Mouse (Mus musculus) CH12.LX (cell line): ENCODE measurements around the gene Tollip. TPM values are rescaled to one million over a fixed set of nuclear protein-coding genes. Genes with fewer than 3 reads are reported as not detected.

Source experiments
- DNase-seq: peaks from one replicate; pipeline ENCODE4 v3.0.0-alpha.2; 2013; ENCODE audit errors: extremely low read depth
- H3K27ac ChIP-seq: 2 replicates; pipeline ENCODE4 v1.5.1; 2012; ENCODE audit warnings: low read depth, mild to moderate bottlenecking, control low read depth, moderate library complexity; ENCODE audit not compliant: insufficient read depth
- H3K27me3 ChIP-seq: replicated peaks from 2 replicates; pipeline ENCODE3; 2012; ENCODE audit warnings: inconsistent platforms
- H3K36me3 ChIP-seq, 2 experiments: replicated peaks in 1 of 2; 2 replicates each; pipeline versions ENCODE3 to v1.6.1; 2012; ENCODE audit warnings: inconsistent platforms in 1 of 2, low read length in 1 of 2, mild to moderate bottlenecking in 1 of 2, mixed read lengths in 1 of 2, moderate library complexity in 1 of 2; ENCODE audit not compliant: control insufficient read depth in 1 of 2, insufficient read depth in 1 of 2
- H3K4me1 ChIP-seq, 2 experiments: 2 replicates each; pipeline ENCODE4 v1.6.1; 2012; ENCODE audit warnings: inconsistent platforms in 1 of 2, moderate library complexity in 1 of 2; ENCODE audit not compliant: insufficient read depth in 2 of 2, control insufficient read depth in 1 of 2
- H3K4me2 ChIP-seq: 2 replicates; pipeline ENCODE4 v1.6.1; 2012; ENCODE audit warnings: low read depth, mild to moderate bottlenecking, control low read depth; ENCODE audit not compliant: poor library complexity, insufficient read depth, severe bottlenecking
- H3K4me3 ChIP-seq, 3 experiments: fragments of 150-350 bp in 1 of 3; sonication (generic) in 1 of 3; replicated peaks in 1 of 3; 2 replicates each; pipeline versions ENCODE3 to v1.5.1; 2011 to 2012; ENCODE audit warnings: low read depth in 2 of 3, low read length in 2 of 3, mild to moderate bottlenecking in 2 of 3, moderate library complexity in 2 of 3, control low read depth in 1 of 3, improper control_type of control experiment in 1 of 3, inconsistent platforms in 1 of 3, mixed read lengths in 1 of 3; ENCODE audit not compliant: poor library complexity in 1 of 3
- H3K79me2 ChIP-seq: replicated peaks from 2 replicates; pipeline ENCODE4 v1.6.1; 2012; ENCODE audit warnings: mild to moderate bottlenecking, moderate library complexity; ENCODE audit not compliant: control insufficient read depth, poor library complexity, insufficient read depth, severe bottlenecking; ENCODE audit errors: extremely low read depth
- H3K9ac ChIP-seq: 2 replicates; pipeline ENCODE4 v1.6.1; 2012; ENCODE audit warnings: low read depth, mild to moderate bottlenecking, control low read depth, moderate library complexity; ENCODE audit not compliant: insufficient read depth
- H3K9me3 ChIP-seq: replicated peaks from 2 replicates; pipeline ENCODE3; 2012; ENCODE audit warnings: low read length, inconsistent platforms, mixed read lengths
- BHLHE40 ChIP-seq: IDR thresholded peaks from 2 replicates; pipeline ENCODE4 v1.6.1; 2011; ENCODE audit warnings: mild to moderate bottlenecking, low read depth, low read length, improper control_type of control experiment
- CHD1 ChIP-seq: IDR thresholded peaks from 2 replicates; pipeline ENCODE4 v1.6.1; 2012; ENCODE audit warnings: low read depth, low read length, improper control_type of control experiment, inconsistent platforms
- CHD2 ChIP-seq: IDR thresholded peaks from 2 replicates; pipeline ENCODE4 v1.6.1; 2011; ENCODE audit warnings: low read length, improper control_type of control experiment
- CTCF ChIP-seq, 2 experiments: IDR thresholded peaks in 1 of 2; conservative IDR thresholded peaks in 1 of 2; 2 replicates each; pipeline ENCODE4 v1.5.1; 2011 to 2012; ENCODE audit warnings: low read depth in 2 of 2, low read length in 2 of 2, improper control_type of control experiment in 1 of 2, inconsistent platforms in 1 of 2, mild to moderate bottlenecking in 1 of 2, moderate library complexity in 1 of 2
- E2F4 ChIP-seq: IDR thresholded peaks from 2 replicates; pipeline ENCODE4 v1.6.1; 2011; ENCODE audit warnings: low read depth, low read length, improper control_type of control experiment; ENCODE audit not compliant: insufficient replicate concordance
- ELF1 ChIP-seq: IDR thresholded peaks from 2 replicates; pipeline ENCODE4 v1.6.1; 2014; ENCODE audit warnings: low read depth, mild to moderate bottlenecking, inconsistent platforms, low read length, improper control_type of control experiment
- EP300 ChIP-seq: IDR thresholded peaks from 2 replicates; pipeline ENCODE4 v1.6.1; 2011; ENCODE audit warnings: low read length, improper control_type of control experiment
- ETS1 ChIP-seq: conservative IDR thresholded peaks from 2 replicates; pipeline ENCODE4 v1.6.1; 2012; ENCODE audit warnings: low read depth, mild to moderate bottlenecking, inconsistent platforms, low read length, improper control_type of control experiment, moderate library complexity
- HCFC1 ChIP-seq: IDR thresholded peaks from 2 replicates; pipeline ENCODE4 v1.6.1; 2012; ENCODE audit warnings: low read depth, mild to moderate bottlenecking, inconsistent platforms, low read length, improper control_type of control experiment
- IRF4 ChIP-seq: IDR thresholded peaks from 2 replicates; pipeline ENCODE4 v1.6.1; 2014; ENCODE audit warnings: low read depth, mild to moderate bottlenecking, inconsistent platforms, low read length, improper control_type of control experiment
- JUN ChIP-seq: IDR thresholded peaks from 2 replicates; pipeline ENCODE4 v1.6.1; 2011; ENCODE audit warnings: low read depth, mild to moderate bottlenecking, low read length, improper control_type of control experiment, moderate library complexity; ENCODE audit not compliant: insufficient read depth
- JUND ChIP-seq: conservative IDR thresholded peaks from 2 replicates; pipeline ENCODE4 v1.6.1; 2011; ENCODE audit warnings: low read depth, low read length, improper control_type of control experiment
- MAX ChIP-seq: IDR thresholded peaks from 2 replicates; pipeline ENCODE4 v1.6.1; 2011; ENCODE audit warnings: low read length, improper control_type of control experiment
- MEF2A ChIP-seq: IDR thresholded peaks from 2 replicates; pipeline ENCODE4 v1.6.1; 2014; ENCODE audit warnings: low read depth, mild to moderate bottlenecking, inconsistent platforms, low read length, improper control_type of control experiment, borderline replicate concordance
- MYC ChIP-seq: IDR thresholded peaks from 2 replicates; pipeline ENCODE4 v1.6.1; 2011; ENCODE audit warnings: low read depth, mild to moderate bottlenecking, improper control_type of control experiment, low read length
- NELFE ChIP-seq: IDR thresholded peaks from 2 replicates; pipeline ENCODE4 v1.6.1; 2011; ENCODE audit warnings: low read depth, low read length, improper control_type of control experiment
- NRF1 ChIP-seq: IDR thresholded peaks from 2 replicates; pipeline ENCODE4 v1.6.1; 2014; ENCODE audit warnings: low read depth, mild to moderate bottlenecking, inconsistent platforms, low read length, improper control_type of control experiment, moderate library complexity
- PAX5 ChIP-seq: IDR thresholded peaks from 2 replicates; pipeline ENCODE4 v1.6.1; 2012; ENCODE audit warnings: low read length, inconsistent platforms, mixed read lengths
- POLR2A ChIP-seq: IDR thresholded peaks from 2 replicates; pipeline ENCODE4 v1.6.1; 2011; ENCODE audit warnings: low read depth, mild to moderate bottlenecking, improper control_type of control experiment, low read length
- POLR2AphosphoS2 ChIP-seq: IDR thresholded peaks from 2 replicates; pipeline ENCODE4 v1.6.1; 2011; ENCODE audit warnings: low read depth, low read length, improper control_type of control experiment
- RAD21 ChIP-seq: IDR thresholded peaks from 2 replicates; pipeline ENCODE4 v1.6.1; 2011; ENCODE audit warnings: low read depth, mild to moderate bottlenecking, low read length, improper control_type of control experiment, moderate library complexity
- RCOR1 ChIP-seq: conservative IDR thresholded peaks from 2 replicates; pipeline ENCODE4 v1.6.1; 2012; ENCODE audit warnings: low read depth, mild to moderate bottlenecking, inconsistent platforms, low read length, improper control_type of control experiment
- SIN3A ChIP-seq: IDR thresholded peaks from 2 replicates; pipeline ENCODE4 v1.6.1; 2012; ENCODE audit warnings: low read length, improper control_type of control experiment, inconsistent platforms
- TCF12 ChIP-seq: IDR thresholded peaks from 2 replicates; pipeline ENCODE4 v1.6.1; 2014; ENCODE audit warnings: low read depth, mild to moderate bottlenecking, inconsistent platforms, low read length, improper control_type of control experiment
- UBTF ChIP-seq: IDR thresholded peaks from 2 replicates; pipeline ENCODE4 v1.6.1; 2012; ENCODE audit warnings: low read depth, mild to moderate bottlenecking, inconsistent platforms, low read length, improper control_type of control experiment, moderate library complexity
- USF1 ChIP-seq: IDR thresholded peaks from 2 replicates; pipeline ENCODE4 v1.6.1; 2014; ENCODE audit warnings: low read depth, mild to moderate bottlenecking, inconsistent platforms, low read length, improper control_type of control experiment
- ZKSCAN1 ChIP-seq: IDR thresholded peaks from 2 replicates; pipeline ENCODE4 v1.6.1; 2012; ENCODE audit warnings: low read depth, inconsistent platforms, low read length, improper control_type of control experiment, borderline replicate concordance
- ZNF384 ChIP-seq: IDR thresholded peaks from 2 replicates; pipeline ENCODE4 v1.6.1; 2012; ENCODE audit warnings: low read depth, low read length, improper control_type of control experiment, inconsistent platforms
- dilution Hi-C: fragments of 300-500 bp; cut with MboI; formaldehyde crosslinking; loops from 2 replicates; pipeline ENCODE4 v1.14.3; 2020; ENCODE audit warnings: low sequenced_read_pairs; ENCODE audit not compliant: extremely low pct_unique_long_range_greater_than_20kb, extremely low pct_ligation_motif_present
- in situ Hi-C: fragments of 300-500 bp; cut with MboI; formaldehyde crosslinking; loops from 3 replicates; pipeline ENCODE4 v1.14.3; 2019; ENCODE audit warnings: low sequenced_read_pairs, low pct_ligation_motif_present, low pct_unique_long_range_greater_than_20kb, mixed read lengths
- polyA plus RNA-seq: library from polyadenylated mRNA; unstranded; fragments of >175 nt; gene quantifications from 2 replicates; pipeline ENCODE4 v1.2.1, GENCODE M21; 2012; ENCODE audit warnings: low read depth; ENCODE audit not compliant: insufficient read length
- total RNA-seq, 2 experiments: library from RNA; depleted of rRNA; stranded (reverse); fragments of 300-350 nt in 1 of 2; fragments of >200 nt in 1 of 2; gene quantifications; 2 replicates each; pipeline ENCODE4 v1.2.3; 2012 to 2014

Tollip gene
- total and polyA plus RNA-seq, 3 experiments, result 18.8 to 29.6 (median 22.8) TPM

GRCm38 (mm10) chr7:141838779-141839178 is 79.5 kb downstream of the Tollip start, which contains the start of gene Muc5b:
Gene Muc5b (plus strand): TSS chr7:141839070.
- Histone ChIP-seq H3K4me2 (no peak within 1 kb of the TSS), H3K79me2 (no peaks in the 10 kb centered on the region), H3K4me1 (no peaks in the 10 kb centered on the region), H3K27me3 (peaks cover 98% of the 10 kb centered on the region), H3K27ac (no peak within 1 kb of the TSS), H3K36me3 (no peaks in the 10 kb centered on the region)
- in situ Hi-C loops, result no loop called here
- TF ChIP-seq CHD1, result no peak
- TF ChIP-seq ELF1, result no peak
- TF ChIP-seq MEF2A, result no peak
- TF ChIP-seq HCFC1, result no peak
- TF ChIP-seq PAX5, result no peak
- no peak for TF ChIP-seq MAX
- TF ChIP-seq UBTF, result no peak
- no peak for TF ChIP-seq CTCF (conservative IDR thresholded peaks at IDR 0.05 in 1 of 2, IDR thresholded peaks at IDR 0.05 in 1 of 2; ENCODE audit: low read depth in 2 of 2, low read length in 2 of 2)
- TF ChIP-seq NELFE, result no peak
- TF ChIP-seq SIN3A, result no peak
- TF ChIP-seq ETS1, result no peak
- no peak for TF ChIP-seq EP300
- TF ChIP-seq MYC, result no peak
- no peak for TF ChIP-seq TCF12
- no peak for TF ChIP-seq POLR2AphosphoS2
- TF ChIP-seq NRF1, result no peak
- no peak for TF ChIP-seq ZNF384
- no peak for TF ChIP-seq ZKSCAN1
- no peak for TF ChIP-seq CHD2
- no peak for TF ChIP-seq RCOR1
- TF ChIP-seq, all 38 proteins: peak for 0
- H3K9ac ChIP-seq, result no peak within 1 kb of the TSS
- H3K4me3 ChIP-seq, result no peak within 1 kb of the TSS
- H3K9me3 ChIP-seq, result no peaks in the 10 kb centered on the region
- dilution Hi-C loops, result no loop called here
- DNase-seq, result no peak

- Histone ChIP-seq H3K4me2 (no peak overlapping the region), H3K4me3 (no peak overlapping the region), H3K36me3 (no peaks in the 10 kb centered on the region), H3K27me3 (peaks cover 96% of the 10 kb centered on the region), H3K27ac (no peak overlapping the region), H3K9me3 (no peaks in the 10 kb centered on the region), H3K79me2 (no peaks in the 10 kb centered on the region), H3K9ac (no peak overlapping the region), H3K4me1 (no peaks in the 10 kb centered on the region)
- DNase-seq, result no peak
- TF ChIP-seq JUND, result no peak
- no peak for TF ChIP-seq MAX
- no peak for TF ChIP-seq IRF4
- no peak for TF ChIP-seq ETS1
- TF ChIP-seq ZNF384, result no peak
- no peak for TF ChIP-seq JUN
- TF ChIP-seq POLR2A, result no peak
- TF ChIP-seq CTCF (conservative IDR thresholded peaks at IDR 0.05 in 1 of 2, IDR thresholded peaks at IDR 0.05 in 1 of 2; ENCODE audit: low read depth in 2 of 2, low read length in 2 of 2), result no peak
- no peak for TF ChIP-seq CHD1
- TF ChIP-seq MEF2A, result no peak
- no peak for TF ChIP-seq E2F4
- no peak for TF ChIP-seq BHLHE40
- no peak for TF ChIP-seq RAD21
- TF ChIP-seq RCOR1, result no peak
- no peak for TF ChIP-seq PAX5
- no peak for TF ChIP-seq MYC
- TF ChIP-seq TCF12, result no peak
- TF ChIP-seq USF1, result no peak
- in situ Hi-C loops (no loop called here), dilution Hi-C loops (no loop called here)
Observed at GRCm38 (mm10) chr7:141836423-141836822, 81.9 kb downstream of the Tollip start.
